Mouse (Mus musculus): ENCODE measurements around the gene Osbpl2. TPM values are rescaled to one million over a fixed set of nuclear protein-coding genes. Genes with fewer than 3 reads are reported as not detected.
"Not testable (repeated sequence)": the region's sequence is repeated elsewhere in the genome, so short reads cannot be mapped to it uniquely, and the experiment has no call there.

The Osbpl2 gene
- polyA plus RNA-seq, 1 experiment from 2014 or later = 24.9 TPM

GRCm38 (mm10) chr2:180173163-180173562, 54.1 kb downstream of the Osbpl2 start:
- peaks cover 25% of the 10 kb centered on the region for H3K4me1 ChIP-seq
- peaks cover 56% of the 10 kb centered on the region for H3K36me3 ChIP-seq (replicated peaks)
- peak overlapping the region; percentile 92 for H3K4me3 ChIP-seq
- H3K27ac ChIP-seq (replicated peaks) = no peak overlapping the region
- no peak for DNase-seq (ENCODE audit: low spot score)
- WGBS = 84% methylated on average over 4 of the region's 4 CpGs
- H3K27me3 ChIP-seq (replicated peaks; ENCODE audit: low read depth, poor library complexity, severe bottlenecking) = no peaks in the 10 kb centered on the region
- H3K9me3 ChIP-seq = no peaks in the 10 kb centered on the region

- H3K9me3 ChIP-seq; DNase-seq (ENCODE audit: low spot score); H3K27me3 ChIP-seq (replicated peaks; ENCODE audit: low read depth, poor library complexity, severe bottlenecking); H3K27ac ChIP-seq (replicated peaks): not testable (repeated sequence)
- WGBS = 92% methylated on average over 8 of the region's 8 CpGs
- Histone ChIP-seq H3K4me1 (peaks cover 25% of the 10 kb centered on the region), H3K4me3 (peak overlapping the region; percentile 92; the same call in 1 of the 2 replicates), H3K36me3 (replicated peaks) (peaks cover 62% of the 10 kb centered on the region)
These were observed 54.6 kb downstream of the Osbpl2 start for GRCm38 (mm10) chr2:180173711-180174110.

- peaks cover 25% of the 10 kb centered on the region for H3K4me1 ChIP-seq
- peaks cover 66% of the 10 kb centered on the region for H3K36me3 ChIP-seq (replicated peaks)
- WGBS = 96% methylated on average over 5 of the region's 5 CpGs
- no peak overlapping the region for H3K4me3 ChIP-seq
- H3K27me3 ChIP-seq (replicated peaks; ENCODE audit: low read depth, poor library complexity, severe bottlenecking) = no peaks in the 10 kb centered on the region
- no peak for DNase-seq (ENCODE audit: low spot score)
- no peaks in the 10 kb centered on the region for H3K9me3 ChIP-seq
- H3K27ac ChIP-seq (replicated peaks) = no peak overlapping the region
These were observed 55.0 kb downstream of the Osbpl2 start for GRCm38 (mm10) chr2:180174121-180174520.

GRCm38 (mm10) chr2:180175725-180176124, 56.6 kb downstream of the Osbpl2 start:
- no peak overlapping the region for H3K4me3 ChIP-seq
- no peaks in the 10 kb centered on the region for H3K27me3 ChIP-seq (replicated peaks; ENCODE audit: low read depth, poor library complexity, severe bottlenecking)
- peaks cover 22% of the 10 kb centered on the region for H3K4me1 ChIP-seq
- peaks cover 82% of the 10 kb centered on the region for H3K36me3 ChIP-seq (replicated peaks)
- H3K9me3 ChIP-seq = no peaks in the 10 kb centered on the region
- WGBS = 95% methylated on average over 7 of the region's 7 CpGs
- H3K27ac ChIP-seq (replicated peaks) = no peak overlapping the region
- DNase-seq (ENCODE audit: low spot score) = no peak

GRCm38 (mm10) chr2:180181542-180181941, 62.4 kb downstream of the Osbpl2 start:
- Histone ChIP-seq H3K36me3 (replicated peaks) (peaks cover 94% of the 10 kb centered on the region), H3K9me3 (no peaks in the 10 kb centered on the region), H3K27me3 (replicated peaks; ENCODE audit: low read depth, poor library complexity, severe bottlenecking) (no peaks in the 10 kb centered on the region), H3K27ac (replicated peaks) (no peak overlapping the region), H3K4me1 (no peaks in the 10 kb centered on the region), H3K4me3 (no peak overlapping the region)
- WGBS = 90% methylated on average over 9 of the region's 9 CpGs
- DNase-seq (ENCODE audit: low spot score) = no peak

GRCm38 (mm10) chr2:180184011-180184751, 65.1 kb downstream of the Osbpl2 start:
- Histone ChIP-seq H3K9me3 (no peaks in the 10 kb centered on the region), H3K36me3 (replicated peaks) (peaks cover 88% of the 10 kb centered on the region), H3K4me1 (no peaks in the 10 kb centered on the region), H3K27me3 (replicated peaks; ENCODE audit: low read depth, poor library complexity, severe bottlenecking) (no peaks in the 10 kb centered on the region), H3K27ac (replicated peaks) (no peak overlapping the region), H3K4me3 (no peak overlapping the region)
- DNase-seq (ENCODE audit: low spot score) = no peak
- whole genome bisulfite sequencing = 86% methylated on average over 24 of the region's 24 CpGs

GRCm38 (mm10) chr2:180184752-180185109, 65.6 kb downstream of the Osbpl2 start:
- no peaks in the 10 kb centered on the region for H3K27me3 ChIP-seq (replicated peaks; ENCODE audit: low read depth, poor library complexity, severe bottlenecking)
- no peaks in the 10 kb centered on the region for H3K4me1 ChIP-seq
- no peak overlapping the region for H3K4me3 ChIP-seq
- DNase-seq (ENCODE audit: low spot score) = no peak
- no peaks in the 10 kb centered on the region for H3K9me3 ChIP-seq
- H3K27ac ChIP-seq (replicated peaks) = no peak overlapping the region
- H3K36me3 ChIP-seq (replicated peaks) = peaks cover 86% of the 10 kb centered on the region
- WGBS = 87% methylated on average over 6 of the region's 6 CpGs

- Histone ChIP-seq H3K27me3 (replicated peaks; ENCODE audit: low read depth, poor library complexity, severe bottlenecking) (no peaks in the 10 kb centered on the region), H3K4me3 (no peak overlapping the region), H3K9me3 (no peaks in the 10 kb centered on the region), H3K27ac (replicated peaks) (no peak overlapping the region), H3K36me3 (replicated peaks) (peaks cover 79% of the 10 kb centered on the region), H3K4me1 (no peaks in the 10 kb centered on the region)
- DNase-seq (ENCODE audit: low spot score) = no peak
- 92% methylated on average over 14 of the region's 14 CpGs for WGBS
These were observed 66.6 kb downstream of the Osbpl2 start for GRCm38 (mm10) chr2:180185686-180186085.

- H3K27ac ChIP-seq (replicated peaks) = no peak overlapping the region
- H3K4me3 ChIP-seq = no peak overlapping the region
- H3K36me3 ChIP-seq (replicated peaks) = peaks cover 79% of the 10 kb centered on the region
- no peaks in the 10 kb centered on the region for H3K4me1 ChIP-seq
- H3K27me3 ChIP-seq (replicated peaks; ENCODE audit: low read depth, poor library complexity, severe bottlenecking) = no peaks in the 10 kb centered on the region
- no peak for DNase-seq (ENCODE audit: low spot score)
- H3K9me3 ChIP-seq = no peaks in the 10 kb centered on the region
- 92% methylated on average over 11 of the region's 11 CpGs for WGBS
These were observed 68.3 kb downstream of the Osbpl2 start for GRCm38 (mm10) chr2:180187362-180187761.

- WGBS = 72% methylated on average over 12 of the region's 12 CpGs
- DNase-seq (ENCODE audit: low spot score) = peak; percentile 32
- Histone ChIP-seq H3K4me1 (peaks cover 35% of the 10 kb centered on the region), H3K27ac (replicated peaks) (no peak overlapping the region), H3K4me3 (no peak overlapping the region), H3K9me3 (no peaks in the 10 kb centered on the region), H3K27me3 (replicated peaks; ENCODE audit: low read depth, poor library complexity, severe bottlenecking) (no peaks in the 10 kb centered on the region), H3K36me3 (replicated peaks) (peaks cover 78% of the 10 kb centered on the region)
These were observed 77.7 kb downstream of the Osbpl2 start for GRCm38 (mm10) chr2:180196610-180197322.

- Histone ChIP-seq H3K4me1 (peaks cover 43% of the 10 kb centered on the region), H3K27ac (replicated peaks) (no peak overlapping the region), H3K9me3 (no peaks in the 10 kb centered on the region), H3K27me3 (replicated peaks; ENCODE audit: low read depth, poor library complexity, severe bottlenecking) (no peaks in the 10 kb centered on the region), H3K36me3 (replicated peaks) (peaks cover 78% of the 10 kb centered on the region), H3K4me3 (no peak overlapping the region)
- WGBS = 90% methylated on average over 10 of the region's 10 CpGs
- no peak for DNase-seq (ENCODE audit: low spot score)
These were observed 78.4 kb downstream of the Osbpl2 start for GRCm38 (mm10) chr2:180197323-180198037.

GRCm38 (mm10) chr2:180198782-180199181, 79.7 kb downstream of the Osbpl2 start:
- H3K27ac ChIP-seq (replicated peaks) = no peak overlapping the region
- 91% methylated on average over 10 of the region's 10 CpGs for WGBS
- peaks cover 43% of the 10 kb centered on the region for H3K4me1 ChIP-seq
- no peaks in the 10 kb centered on the region for H3K27me3 ChIP-seq (replicated peaks; ENCODE audit: low read depth, poor library complexity, severe bottlenecking)
- no peaks in the 10 kb centered on the region for H3K9me3 ChIP-seq
- no peak overlapping the region for H3K4me3 ChIP-seq
- peaks cover 66% of the 10 kb centered on the region for H3K36me3 ChIP-seq (replicated peaks)
- no peak for DNase-seq (ENCODE audit: low spot score)

Measured in embryonic facial prominence, embryonic 10.5 days (tissue).